Mouse (Mus musculus) midbrain, postnatal 0 days (tissue): ENCODE results near the gene Phykpl. TPM values are rescaled to one million over a fixed set of nuclear protein-coding genes. Genes with fewer than 3 reads are reported as not detected.
A peak's percentile ranks its signal among the peaks of the same experiment; 100 is the strongest.

ENCODE experiments used
- ATAC-seq: fragments of 200-750 bp; cut with Nextera tagmentation; 2 replicates; pipeline ENCODE4 v1.8.0; 2017; ENCODE audit warnings: moderate number of reproducible peaks, mild to moderate bottlenecking, moderate TSS enrichment, moderate library complexity; ENCODE audit not compliant: low FRiP score
- DNase-seq: peaks from one replicate; pipeline ENCODE4 v3.0.0-alpha.2; 2015; ENCODE audit warnings: low spot score
- H3K27ac ChIP-seq: fragments of 300-500 bp; sonication (generic); 2 replicates; pipeline ENCODE4 v1.5.1; 2014; ENCODE audit warnings: low read depth, mild to moderate bottlenecking, low read length, mixed read lengths
- H3K27me3 ChIP-seq: fragments of 300-500 bp; sonication (generic); 2 replicates; pipeline ENCODE4 v1.6.1; 2014; ENCODE audit warnings: low read length, control low read depth, mixed read lengths; ENCODE audit not compliant: insufficient read depth
- H3K36me3 ChIP-seq: fragments of 300-500 bp; sonication (generic); 2 replicates; pipeline ENCODE4 v1.6.1; 2014; ENCODE audit warnings: low read length, control low read depth, mixed read lengths; ENCODE audit not compliant: insufficient read depth
- H3K4me1 ChIP-seq: fragments of 300-500 bp; sonication (generic); 2 replicates; pipeline ENCODE4 v1.6.1; 2014; ENCODE audit warnings: mild to moderate bottlenecking, control low read depth, antibody characterized with exemption, low read length, mixed read lengths; ENCODE audit not compliant: insufficient read depth
- H3K4me2 ChIP-seq: fragments of 300-500 bp; sonication (generic); 2 replicates; pipeline ENCODE4 v1.6.1; 2014; ENCODE audit warnings: low read depth, mild to moderate bottlenecking, low read length, mixed read lengths; ENCODE audit not compliant: poor library complexity, severe bottlenecking
- H3K4me3 ChIP-seq: fragments of 300-500 bp; sonication (generic); 2 replicates; pipeline ENCODE4 v1.5.1; 2014; ENCODE audit warnings: low read depth, mild to moderate bottlenecking, low read length, moderate library complexity
- H3K9ac ChIP-seq: fragments of 300-500 bp; sonication (generic); replicated peaks from 2 replicates; pipeline ENCODE4 v1.6.1; 2014; ENCODE audit warnings: mild to moderate bottlenecking, low read length, moderate library complexity, mixed read lengths; ENCODE audit not compliant: poor library complexity, severe bottlenecking
- H3K9me3 ChIP-seq: fragments of 300-500 bp; sonication (generic); 2 replicates; pipeline ENCODE4 v1.6.1; 2016; ENCODE audit warnings: low read length, control low read depth
- CTCF ChIP-seq: IDR thresholded peaks from 2 replicates; pipeline ENCODE4 v1.5.1; 2016; ENCODE audit warnings: antibody characterized with exemption, mild to moderate bottlenecking
- WGBS: fragments of 180-500 bp; shearing (Covaris S2); extraction: QIAGEN DNeasy Blood & Tissue Kit; methylation state at CpG from one replicate; pipeline ENCODE4 v1.1.7; 2014; 5-methylcytosine and 5-hydroxymethylcytosine counted together
- polyA plus RNA-seq: library from polyadenylated mRNA; unstranded; fragments of >200 nt; fragmentation: Nextera tagmentation; extraction: Ambion mirVana; gene quantifications from 2 replicates; pipeline ENCODE4 v1.2.1, GENCODE M21; 2015
- total RNA-seq: library from RNA; depleted of rRNA; stranded (reverse); fragments of >200 nt; gene quantifications from 2 replicates; pipeline ENCODE4 v1.2.3, GENCODE M21; 2014

The Phykpl gene
- total and polyA plus RNA-seq, 2 experiments from 2014 or later, result 6.6 to 6.9 TPM

GRCm38 (mm10) chr11:51577587-51577986 is 7.0 kb upstream of the Phykpl start:
- Histone ChIP-seq H3K4me1 (no peaks in the 10 kb centered on the region), H3K9ac (no peak overlapping the region), H3K27ac (no peak overlapping the region), H3K36me3 (no peaks in the 10 kb centered on the region), H3K9me3 (no peaks in the 10 kb centered on the region), H3K4me3 (no peak overlapping the region), H3K27me3 (no peaks in the 10 kb centered on the region), H3K4me2 (no peak overlapping the region)
- WGBS, result 91% methylated on average over 7 of the region's 7 CpGs
- ATAC-seq (no peak), DNase-seq (no peak)
- TF ChIP-seq CTCF, result no peak

DNA sequence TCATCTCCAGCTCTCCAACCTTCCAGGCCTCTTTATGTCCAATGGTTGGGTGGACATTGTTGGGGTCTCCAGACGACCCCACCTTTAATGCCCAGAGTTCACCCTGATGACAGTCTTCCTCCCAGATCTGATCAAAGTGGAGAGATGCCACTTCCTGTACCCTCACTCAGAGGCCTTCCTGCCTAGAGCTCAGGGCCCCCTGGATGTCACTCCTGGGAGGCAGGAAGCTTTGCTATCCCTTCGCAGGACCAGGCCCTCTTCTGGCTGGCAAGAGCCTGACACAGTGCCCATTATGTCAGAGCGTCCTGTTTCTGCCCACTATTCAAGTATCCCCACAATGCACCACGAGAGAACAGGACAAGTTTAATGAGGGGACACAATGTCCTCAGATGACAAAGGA is 5.5 kb upstream of the Phykpl start:
- Histone ChIP-seq H3K9me3 (no peaks in the 10 kb centered on the region), H3K4me1 (no peaks in the 10 kb centered on the region), H3K9ac (no peak overlapping the region), H3K4me3 (no peak overlapping the region), H3K27me3 (no peaks in the 10 kb centered on the region), H3K4me2 (no peak overlapping the region), H3K27ac (no peak overlapping the region), H3K36me3 (no peaks in the 10 kb centered on the region)
- no peak for ATAC-seq
- no peak for DNase-seq
- no peak for TF ChIP-seq CTCF
- WGBS, result 63% methylated on average over 4 of the region's 4 CpGs

DNA sequence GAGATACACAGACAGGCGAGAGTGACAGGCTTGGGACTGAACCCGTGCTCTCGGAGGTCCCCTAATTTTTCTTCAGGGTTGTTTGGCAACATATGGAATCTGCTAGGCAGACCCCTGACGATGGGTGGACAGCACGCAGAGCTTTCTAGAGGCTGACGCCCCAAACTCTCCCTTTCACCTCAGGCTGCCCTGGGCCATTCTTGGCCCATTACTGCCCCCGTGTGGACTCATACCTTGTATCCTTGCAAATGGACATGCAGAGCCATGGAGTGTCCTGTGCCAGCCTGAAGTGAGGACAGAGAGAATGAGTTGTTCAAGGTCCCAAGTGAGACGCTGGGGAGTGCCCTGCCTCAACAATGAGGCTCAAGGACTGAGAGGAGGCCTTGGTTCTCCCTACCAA is 1.8 kb upstream of the Phykpl start:
- DNase-seq (peak; percentile 57), ATAC-seq (no peak)
- peaks cover 3% of the 10 kb centered on the region; the same call in 1 of the 2 replicates for H3K4me1 ChIP-seq
- 27% methylated on average over 8 of the region's 8 CpGs for WGBS
- TF ChIP-seq CTCF, result peak; percentile 71
- H3K27ac ChIP-seq, result no peak overlapping the region
- H3K9me3 ChIP-seq, result no peaks in the 10 kb centered on the region
- no peaks in the 10 kb centered on the region for H3K27me3 ChIP-seq
- no peak overlapping the region for H3K4me3 ChIP-seq
- no peak overlapping the region for H3K4me2 ChIP-seq
- peaks cover 5% of the 10 kb centered on the region; the same call in 1 of the 2 replicates for H3K36me3 ChIP-seq
- H3K9ac ChIP-seq, result no peak overlapping the region

DNA sequence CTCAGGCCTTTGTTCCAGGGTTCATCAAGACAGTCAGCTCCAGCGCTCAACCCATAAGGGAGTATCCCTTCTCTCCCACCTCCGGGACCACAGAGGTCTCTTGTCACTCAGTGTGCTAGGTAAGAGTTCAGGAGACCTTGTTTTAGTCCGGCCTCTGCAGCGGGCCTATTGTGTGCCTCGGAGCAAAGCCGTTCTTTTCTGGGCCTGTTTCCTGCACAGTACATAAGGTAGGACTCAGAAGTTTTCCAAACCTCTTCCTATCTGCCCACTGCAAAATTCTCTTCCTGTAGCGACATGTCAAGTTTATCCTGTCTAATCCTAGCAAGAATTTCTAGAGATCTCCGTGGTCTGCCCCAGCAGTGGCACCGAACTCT is 513 bp upstream of the Phykpl start:
- no peaks in the 10 kb centered on the region for H3K27me3 ChIP-seq
- peaks cover 3% of the 10 kb centered on the region; the same call in 1 of the 2 replicates for H3K4me1 ChIP-seq
- ATAC-seq, result peak; percentile 32; the same call in 1 of the 2 replicates
- peak overlapping the region; percentile 77 for H3K27ac ChIP-seq
- H3K36me3 ChIP-seq, result peaks cover 10% of the 10 kb centered on the region; the same call in 1 of the 2 replicates
- no peak for DNase-seq
- peak overlapping the region; percentile 88 for H3K4me2 ChIP-seq
- peak overlapping the region; percentile 74 for H3K9ac ChIP-seq
- no peak for TF ChIP-seq CTCF
- no peaks in the 10 kb centered on the region for H3K9me3 ChIP-seq
- WGBS, result 13% methylated on average over 9 of the region's 9 CpGs
- peak overlapping the region; percentile 60 for H3K4me3 ChIP-seq

- TF ChIP-seq CTCF, result no peak
- Histone ChIP-seq H3K4me3 (peak overlapping the region; percentile 60; the same call in 1 of the 2 replicates), H3K4me2 (peak overlapping the region; percentile 88), H3K27ac (no peak overlapping the region), H3K4me1 (peaks cover 3% of the 10 kb centered on the region; the same call in 1 of the 2 replicates), H3K9ac (no peak overlapping the region), H3K36me3 (peaks cover 10% of the 10 kb centered on the region; the same call in 1 of the 2 replicates), H3K9me3 (no peaks in the 10 kb centered on the region), H3K27me3 (no peaks in the 10 kb centered on the region)
- no peak for DNase-seq
- 59% methylated on average over 8 of the region's 8 CpGs for WGBS
- ATAC-seq, result no peak
Measured at GRCm38 (mm10) chr11:51585608-51586252, 1.2 kb downstream of the Phykpl start.

DNA sequence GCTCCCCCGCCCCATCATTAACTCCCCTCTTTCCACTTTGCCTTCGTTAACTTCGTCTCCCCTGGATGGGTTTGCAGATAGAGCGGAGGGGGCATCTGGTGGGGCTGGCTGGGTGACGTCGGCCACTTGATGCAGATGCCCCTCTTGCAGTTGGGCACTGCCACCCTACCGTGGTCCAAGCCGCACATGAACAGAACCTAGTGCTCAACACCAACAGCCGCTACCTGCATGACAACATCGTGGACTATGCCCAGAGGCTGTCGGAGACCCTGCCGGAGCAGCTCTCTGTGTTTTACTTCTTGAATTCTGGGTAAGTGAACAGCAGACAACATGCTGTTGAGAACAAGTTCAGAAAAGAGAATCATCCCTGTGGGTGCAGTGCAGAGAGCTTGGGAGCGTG is 1.9 kb downstream of the Phykpl start:
- H3K9ac ChIP-seq, result no peak overlapping the region
- no peak for ATAC-seq
- peaks cover 13% of the 10 kb centered on the region; the same call in 1 of the 2 replicates for H3K36me3 ChIP-seq
- H3K27me3 ChIP-seq, result no peaks in the 10 kb centered on the region
- H3K4me3 ChIP-seq, result no peak overlapping the region
- TF ChIP-seq CTCF, result no peak
- 91% methylated on average over 13 of the region's 13 CpGs for WGBS
- no peak overlapping the region for H3K27ac ChIP-seq
- H3K4me2 ChIP-seq, result no peak overlapping the region
- H3K9me3 ChIP-seq, result no peaks in the 10 kb centered on the region
- peaks cover 3% of the 10 kb centered on the region; the same call in 1 of the 2 replicates for H3K4me1 ChIP-seq
- DNase-seq, result no peak
